Mouse (Mus musculus) left cerebral cortex, adult 18-20 months (tissue): ENCODE measurements around the gene Gm17019. TPM values are rescaled to one million over a fixed set of nuclear protein-coding genes. Genes with fewer than 3 reads are reported as not detected.
"Not testable (repeated sequence)": the region's sequence is repeated elsewhere in the genome, so short reads cannot be mapped to it uniquely, and the experiment has no call there.

Experiments
- DNase-seq, 2 experiments: peaks; one replicate each; pipeline ENCODE4 v3.0.0; 2021 to 2022; ENCODE audit warnings: low spot score in 2 of 2, mixed read lengths in 1 of 2
- total RNA-seq, 2 experiments: library from RNA; stranded (reverse); gene quantifications; 2 replicates each; pipeline ENCODE4 v1.2.3; 2021

Gm17019 gene
- total RNA-seq, 2 experiments from 2014 or later: not detected

DNA sequence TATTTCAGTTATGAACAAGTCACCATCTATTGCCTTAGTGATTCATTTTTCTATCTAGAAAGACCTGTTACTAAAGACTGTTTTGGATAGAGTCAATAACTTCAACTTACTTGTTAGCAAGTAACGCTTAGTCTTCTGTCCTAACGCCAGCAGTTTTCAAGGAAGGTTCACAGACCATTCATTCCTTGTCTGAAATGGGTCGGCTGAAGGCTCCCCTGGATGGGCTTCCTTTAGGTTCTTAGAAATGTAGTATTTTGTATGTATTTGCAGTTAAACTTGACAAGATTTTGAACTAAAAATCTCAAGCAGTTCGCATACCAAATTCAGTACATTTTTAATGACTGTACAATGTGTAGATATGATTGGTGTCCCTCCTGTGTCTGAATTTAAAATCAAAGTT is 35.2 kb downstream of the Gm17019 start:
- DNase-seq: not testable (repeated sequence)

DNA sequence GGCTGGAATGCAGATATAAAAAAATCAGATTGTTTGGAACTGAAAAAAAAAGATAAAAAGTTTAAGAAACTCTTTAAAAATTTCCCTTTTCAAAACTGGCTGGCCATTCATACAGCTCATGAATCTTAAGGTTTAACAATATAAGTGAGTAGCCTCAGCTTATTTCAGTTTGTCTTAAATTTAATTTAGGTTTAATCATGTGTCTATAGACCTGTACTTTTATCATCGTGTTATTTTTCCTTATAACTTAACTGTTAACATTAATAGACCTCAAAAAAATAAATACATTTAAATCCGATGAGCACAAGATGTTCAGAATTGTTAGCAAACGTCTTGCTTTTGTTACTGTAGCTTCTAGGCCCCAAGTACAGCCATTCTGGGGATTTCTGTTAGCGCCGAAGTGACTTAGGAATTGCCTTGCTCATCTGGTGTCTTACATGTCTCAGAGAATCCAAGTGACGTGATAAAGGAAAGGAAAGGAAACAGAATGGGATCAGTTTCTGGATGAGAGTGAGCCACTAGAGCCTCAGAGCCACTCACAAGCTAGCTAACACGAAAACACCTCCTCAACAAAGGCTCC is 36.0 kb downstream of the Gm17019 start:
- not testable (repeated sequence) for DNase-seq

DNA sequence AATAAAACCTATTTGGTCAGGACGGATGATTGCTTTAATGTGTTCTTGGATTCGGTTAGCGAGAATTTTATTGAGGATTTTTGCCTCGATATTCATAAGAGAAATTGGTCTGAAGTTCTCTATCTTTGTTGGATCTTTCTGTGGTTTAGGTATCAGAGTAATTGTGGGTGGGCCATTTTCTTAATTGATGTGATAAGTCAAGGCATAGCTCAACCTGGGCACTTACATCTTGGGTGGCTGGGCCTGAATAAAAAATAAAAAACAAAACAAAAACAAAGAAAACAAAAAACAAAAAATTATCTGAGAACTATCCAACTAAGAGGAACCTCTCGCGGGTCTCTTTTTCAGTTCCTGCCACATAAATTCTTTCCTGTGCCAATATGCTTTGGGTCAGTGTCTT is 38.7 kb downstream of the Gm17019 start:
- DNase-seq: not testable (repeated sequence)

DNA sequence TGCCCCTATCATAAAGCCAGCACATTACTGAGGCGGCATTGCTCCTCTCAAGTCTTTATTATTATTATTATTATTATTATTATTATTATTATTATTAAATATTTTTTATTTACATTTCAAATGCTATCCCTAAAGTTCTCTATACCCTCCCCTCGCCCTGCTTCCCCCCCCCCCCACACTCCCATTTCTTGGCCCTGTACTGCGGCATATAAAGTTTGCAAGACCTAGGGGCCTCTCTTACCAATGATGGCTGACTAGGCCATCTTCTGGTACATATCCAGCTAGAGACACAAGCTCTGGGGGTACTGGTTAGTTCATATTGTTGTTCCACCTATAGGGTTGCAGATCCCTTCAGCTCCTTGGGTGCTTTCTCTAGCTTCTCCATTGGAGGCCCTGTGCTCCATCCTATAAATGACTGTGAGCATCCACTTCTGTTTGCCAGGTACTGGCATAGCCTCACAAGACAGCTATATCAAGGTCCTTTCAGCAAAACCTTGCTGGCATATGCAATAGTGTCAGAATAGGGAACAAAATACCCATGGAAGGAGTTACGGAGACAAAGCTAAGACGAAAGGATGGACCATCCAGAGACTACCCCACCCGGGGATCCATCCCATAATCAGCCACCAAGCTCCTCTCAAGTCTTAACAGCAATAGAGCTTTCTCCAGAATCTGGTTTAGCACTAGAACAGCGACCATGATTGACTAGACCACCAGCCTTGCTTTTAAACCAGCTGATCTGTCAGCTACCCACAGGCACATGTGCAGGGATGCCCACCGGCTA is 42.2 kb downstream of the Gm17019 start:
- not testable (repeated sequence) for DNase-seq

DNA sequence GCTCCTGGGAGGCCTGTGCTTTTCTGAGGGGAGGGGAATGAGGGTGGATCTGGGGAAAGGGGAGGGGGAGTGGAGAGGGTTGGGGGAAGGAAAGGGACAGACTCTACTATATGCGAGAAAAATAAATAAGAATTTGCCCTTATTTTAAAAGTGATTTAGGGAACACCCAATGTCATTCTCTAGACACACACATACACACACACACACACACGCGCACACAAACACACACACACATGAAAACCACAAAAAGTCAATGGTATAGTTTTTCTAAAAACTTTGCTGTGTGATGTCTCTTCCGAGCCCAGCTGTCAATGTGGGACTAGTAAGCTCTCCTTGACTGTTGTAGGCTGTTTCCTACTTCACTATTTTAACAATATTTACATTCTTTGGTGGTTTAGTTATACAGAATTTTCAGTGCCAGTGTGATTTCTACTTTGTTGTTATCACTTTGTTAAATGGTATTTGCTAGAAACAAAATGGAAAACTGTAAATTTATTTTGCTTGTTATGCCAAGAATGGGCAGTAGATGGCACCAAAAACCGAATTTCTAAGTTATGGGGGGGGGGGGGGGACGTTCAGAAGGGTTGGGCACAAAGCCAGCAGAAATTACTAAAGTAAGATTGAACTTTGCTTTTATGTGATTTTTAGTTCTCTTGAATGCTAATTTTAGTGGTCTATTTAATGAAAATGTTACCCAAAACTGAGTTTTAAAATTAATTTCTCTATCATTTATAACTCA is 46.0 kb downstream of the Gm17019 start:
- not testable (repeated sequence) for DNase-seq

Other genes with a start within 250 kb of the Gm17019 start
- gene Gm9758, start 118.1 kb downstream of the Gm17019 start, total RNA-seq: not detected
- gene Speer4e, start 94.6 kb downstream of the Gm17019 start, total RNA-seq: not detected
- not detected for gene Gm10354, start 54.1 kb downstream of the Gm17019 start, total RNA-seq